Mouse (Mus musculus) ES-E14 (cell line): ENCODE results near the gene Btn2a2.

Source experiments
- CHD2 ChIP-seq: IDR thresholded peaks from 2 replicates; pipeline ENCODE4 v1.6.1; 2014; ENCODE audit warnings: mild to moderate bottlenecking, low read depth, low read length, inconsistent platforms
- HCFC1 ChIP-seq: IDR thresholded peaks from 2 replicates; pipeline ENCODE4 v1.6.1; 2012; ENCODE audit warnings: low read length, inconsistent platforms, borderline replicate concordance; ENCODE audit not compliant: insufficient read depth
- MAFK ChIP-seq: IDR thresholded peaks from 2 replicates; pipeline ENCODE4 v1.6.1; 2014; ENCODE audit warnings: mild to moderate bottlenecking, low read depth, low read length, inconsistent platforms; ENCODE audit not compliant: insufficient read depth
- ZC3H11A ChIP-seq: IDR thresholded peaks from 2 replicates; pipeline ENCODE4 v1.6.1; 2012; ENCODE audit warnings: low read depth, mild to moderate bottlenecking, inconsistent platforms, low read length, borderline replicate concordance
- ZNF384 ChIP-seq: IDR thresholded peaks from 2 replicates; pipeline ENCODE4 v1.6.1; 2012; ENCODE audit warnings: low read depth, low read length, inconsistent platforms

DNA sequence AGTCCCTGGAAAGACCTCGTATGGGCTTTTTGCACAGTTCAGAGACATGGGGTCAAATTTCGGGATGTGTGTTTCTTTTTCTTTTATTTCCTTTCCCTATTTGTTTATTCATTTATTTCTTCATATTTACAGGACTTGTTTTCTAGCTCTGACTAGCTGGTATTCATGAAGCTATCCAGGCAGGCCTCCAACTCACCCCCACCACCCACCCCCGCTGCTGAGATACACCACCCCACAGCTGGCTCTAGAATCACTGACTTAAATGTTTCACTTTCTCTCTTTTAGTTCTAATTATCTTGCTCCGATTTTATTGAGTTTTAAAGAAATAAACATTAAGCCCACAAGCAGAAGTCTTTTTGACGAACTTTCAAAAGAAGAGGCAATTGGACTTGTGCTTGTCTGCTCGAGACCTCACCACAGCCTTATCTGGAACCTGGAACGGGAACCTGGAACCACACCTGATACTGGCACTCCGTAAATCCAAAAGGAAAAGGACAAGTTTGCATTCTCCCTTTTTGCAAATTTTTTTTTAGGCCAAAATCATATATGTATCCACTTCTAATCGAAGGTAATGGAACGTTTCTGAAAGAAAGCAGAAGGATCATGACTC is 58.8 kb downstream of the Btn2a2 start:
- TF ChIP-seq CHD2, result no peak
- no peak for TF ChIP-seq HCFC1
- TF ChIP-seq MAFK, result no peak
- TF ChIP-seq ZNF384, result no peak
- no peak for TF ChIP-seq ZC3H11A
